Mouse (Mus musculus): ENCODE data around the gene Cd300a. TPM values are rescaled to one million over a fixed set of nuclear protein-coding genes. Genes with fewer than 3 reads are reported as not detected.

Cd300a gene
- polyA plus RNA-seq, 1 experiment from 2014 or later = 1.0 TPM

- WGBS = 88% methylated on average over 3 of the region's 3 CpGs
- H3K9me3 ChIP-seq (ENCODE audit: control insufficient read depth, low read length) = no peaks in the 10 kb centered on the region
- H3K4me1 ChIP-seq (replicated peaks; ENCODE audit: control insufficient read depth, insufficient read depth, low read length) = no peaks in the 10 kb centered on the region
Observed at GRCm38 (mm10) chr11:114862687-114863086, 27.2 kb upstream of the Cd300a start.

GRCm38 (mm10) chr11:114863918-114864420 lies 25.9 kb upstream of the Cd300a start:
- no peak overlapping the region for H3K9ac ChIP-seq (ENCODE audit: low read depth, low read length)
- H3K27ac ChIP-seq (ENCODE audit: low read depth, low read length) = no peak overlapping the region
- no peaks in the 10 kb centered on the region for H3K27me3 ChIP-seq (ENCODE audit: control insufficient read depth, insufficient read depth, low read length)
- H3K4me2 ChIP-seq (replicated peaks; ENCODE audit: low read depth, low read length) = no peak overlapping the region
- H3K9me3 ChIP-seq (ENCODE audit: control insufficient read depth, low read length) = no peaks in the 10 kb centered on the region
- no peak overlapping the region for H3K4me3 ChIP-seq (ENCODE audit: low read depth, low read length)
- H3K4me1 ChIP-seq (replicated peaks; ENCODE audit: control insufficient read depth, insufficient read depth, low read length) = no peaks in the 10 kb centered on the region
- ATAC-seq (ENCODE audit: low FRiP score) = no peak
- H3K36me3 ChIP-seq (ENCODE audit: control insufficient read depth, insufficient read depth, low read length) = no peaks in the 10 kb centered on the region
- 93% methylated on average over 21 of the region's 21 CpGs for WGBS
- DNase-seq (ENCODE audit: low spot score) = no peak

More at GRCm38 (mm10) chr11:114862687-114863086, 27.2 kb upstream of the Cd300a start:
- H3K27me3 ChIP-seq (ENCODE audit: control insufficient read depth, insufficient read depth, low read length) = no peaks in the 10 kb centered on the region
- H3K4me2 ChIP-seq (replicated peaks; ENCODE audit: low read depth, low read length) = no peak overlapping the region
- DNase-seq (ENCODE audit: low spot score) (no peak), ATAC-seq (ENCODE audit: low FRiP score) (no peak)
- H3K36me3 ChIP-seq (ENCODE audit: control insufficient read depth, insufficient read depth, low read length) = no peaks in the 10 kb centered on the region
- H3K4me3 ChIP-seq (ENCODE audit: low read depth, low read length) = no peak overlapping the region
- no peak overlapping the region for H3K9ac ChIP-seq (ENCODE audit: low read depth, low read length)
- no peak overlapping the region for H3K27ac ChIP-seq (ENCODE audit: low read depth, low read length)

- DNase-seq (ENCODE audit: low spot score) = no peak
- Histone ChIP-seq H3K9me3 (ENCODE audit: control insufficient read depth, low read length) (no peaks in the 10 kb centered on the region), H3K4me1 (replicated peaks; ENCODE audit: control insufficient read depth, insufficient read depth, low read length) (no peaks in the 10 kb centered on the region), H3K36me3 (ENCODE audit: control insufficient read depth, insufficient read depth, low read length) (no peaks in the 10 kb centered on the region), H3K4me2 (replicated peaks; ENCODE audit: low read depth, low read length) (no peak overlapping the region), H3K27me3 (ENCODE audit: control insufficient read depth, insufficient read depth, low read length) (no peaks in the 10 kb centered on the region), H3K4me3 (ENCODE audit: low read depth, low read length) (no peak overlapping the region), H3K9ac (ENCODE audit: low read depth, low read length) (no peak overlapping the region), H3K27ac (ENCODE audit: low read depth, low read length) (no peak overlapping the region)
- ATAC-seq (ENCODE audit: low FRiP score) = no peak
- WGBS = 73% methylated on average over 5 of the region's 5 CpGs
Observed at GRCm38 (mm10) chr11:114865999-114866398, 23.8 kb upstream of the Cd300a start.

- no peak overlapping the region for H3K27ac ChIP-seq (ENCODE audit: low read depth, low read length)
- WGBS = 49% methylated on average over 10 of the region's 10 CpGs
Observed at GRCm38 (mm10) chr11:114866486-114867360, 23.1 kb upstream of the Cd300a start.

GRCm38 (mm10) chr11:114867361-114868235 lies 22.2 kb upstream of the Cd300a start:
- DNase-seq (ENCODE audit: low spot score) (no peak), ATAC-seq (ENCODE audit: low FRiP score) (no peak)
- Histone ChIP-seq H3K9me3 (ENCODE audit: control insufficient read depth, low read length) (no peaks in the 10 kb centered on the region), H3K4me2 (replicated peaks; ENCODE audit: low read depth, low read length) (no peak overlapping the region), H3K27ac (ENCODE audit: low read depth, low read length) (no peak overlapping the region), H3K27me3 (ENCODE audit: control insufficient read depth, insufficient read depth, low read length) (no peaks in the 10 kb centered on the region), H3K36me3 (ENCODE audit: control insufficient read depth, insufficient read depth, low read length) (no peaks in the 10 kb centered on the region), H3K4me1 (replicated peaks; ENCODE audit: control insufficient read depth, insufficient read depth, low read length) (peaks cover 3% of the 10 kb centered on the region; the same call in 1 of the 2 replicates), H3K4me3 (ENCODE audit: low read depth, low read length) (no peak overlapping the region), H3K9ac (ENCODE audit: low read depth, low read length) (no peak overlapping the region)
- whole genome bisulfite sequencing = 60% methylated on average over 10 of the region's 11 CpGs

More at GRCm38 (mm10) chr11:114866486-114867360, 23.1 kb upstream of the Cd300a start:
- Histone ChIP-seq H3K4me3 (ENCODE audit: low read depth, low read length) (no peak overlapping the region), H3K36me3 (ENCODE audit: control insufficient read depth, insufficient read depth, low read length) (no peaks in the 10 kb centered on the region), H3K9ac (ENCODE audit: low read depth, low read length) (no peak overlapping the region), H3K4me1 (replicated peaks; ENCODE audit: control insufficient read depth, insufficient read depth, low read length) (no peaks in the 10 kb centered on the region), H3K9me3 (ENCODE audit: control insufficient read depth, low read length) (no peaks in the 10 kb centered on the region), H3K4me2 (replicated peaks; ENCODE audit: low read depth, low read length) (no peak overlapping the region), H3K27me3 (ENCODE audit: control insufficient read depth, insufficient read depth, low read length) (no peaks in the 10 kb centered on the region)
- ATAC-seq (ENCODE audit: low FRiP score) (no peak), DNase-seq (ENCODE audit: low spot score) (no peak)

GRCm38 (mm10) chr11:114868280-114868679 lies 21.6 kb upstream of the Cd300a start:
- H3K27me3 ChIP-seq (ENCODE audit: control insufficient read depth, insufficient read depth, low read length) = no peaks in the 10 kb centered on the region
- no peak overlapping the region for H3K4me2 ChIP-seq (replicated peaks; ENCODE audit: low read depth, low read length)
- no peaks in the 10 kb centered on the region for H3K9me3 ChIP-seq (ENCODE audit: control insufficient read depth, low read length)
- H3K4me1 ChIP-seq (replicated peaks; ENCODE audit: control insufficient read depth, insufficient read depth, low read length) = peaks cover 10% of the 10 kb centered on the region
- H3K36me3 ChIP-seq (ENCODE audit: control insufficient read depth, insufficient read depth, low read length) = no peaks in the 10 kb centered on the region
- H3K9ac ChIP-seq (ENCODE audit: low read depth, low read length) = no peak overlapping the region
- no peak overlapping the region for H3K27ac ChIP-seq (ENCODE audit: low read depth, low read length)
- DNase-seq (ENCODE audit: low spot score) (no peak), ATAC-seq (ENCODE audit: low FRiP score) (no peak)
- 95% methylated on average over 12 of the region's 12 CpGs for WGBS
- H3K4me3 ChIP-seq (ENCODE audit: low read depth, low read length) = no peak overlapping the region

- Histone ChIP-seq H3K4me2 (replicated peaks; ENCODE audit: low read depth, low read length) (no peak overlapping the region), H3K27me3 (ENCODE audit: control insufficient read depth, insufficient read depth, low read length) (no peaks in the 10 kb centered on the region), H3K4me1 (replicated peaks; ENCODE audit: control insufficient read depth, insufficient read depth, low read length) (peaks cover 13% of the 10 kb centered on the region), H3K9ac (ENCODE audit: low read depth, low read length) (no peak overlapping the region), H3K4me3 (ENCODE audit: low read depth, low read length) (no peak overlapping the region), H3K36me3 (ENCODE audit: control insufficient read depth, insufficient read depth, low read length) (no peaks in the 10 kb centered on the region), H3K9me3 (ENCODE audit: control insufficient read depth, low read length) (no peaks in the 10 kb centered on the region), H3K27ac (ENCODE audit: low read depth, low read length) (no peak overlapping the region)
- no peak for DNase-seq (ENCODE audit: low spot score)
- WGBS = 97% methylated on average over 1 of the region's 1 CpGs
- no peak for ATAC-seq (ENCODE audit: low FRiP score)
Observed at GRCm38 (mm10) chr11:114869787-114870186, 20.1 kb upstream of the Cd300a start.

- Histone ChIP-seq H3K36me3 (ENCODE audit: control insufficient read depth, insufficient read depth, low read length) (no peaks in the 10 kb centered on the region), H3K4me3 (ENCODE audit: low read depth, low read length) (no peak overlapping the region), H3K4me2 (replicated peaks; ENCODE audit: low read depth, low read length) (no peak overlapping the region), H3K9me3 (ENCODE audit: control insufficient read depth, low read length) (no peaks in the 10 kb centered on the region), H3K9ac (ENCODE audit: low read depth, low read length) (no peak overlapping the region), H3K4me1 (replicated peaks; ENCODE audit: control insufficient read depth, insufficient read depth, low read length) (peaks cover 13% of the 10 kb centered on the region), H3K27me3 (ENCODE audit: control insufficient read depth, insufficient read depth, low read length) (no peaks in the 10 kb centered on the region), H3K27ac (ENCODE audit: low read depth, low read length) (no peak overlapping the region)
- no peak for ATAC-seq (ENCODE audit: low FRiP score)
- DNase-seq (ENCODE audit: low spot score) = no peak
- WGBS = 85% methylated on average over 2 of the region's 2 CpGs
Observed at GRCm38 (mm10) chr11:114871540-114871939, 18.3 kb upstream of the Cd300a start.
